Mouse (Mus musculus): ENCODE data around the gene Sgpp2. TPM values are rescaled to one million over a fixed set of nuclear protein-coding genes. Genes with fewer than 3 reads are reported as not detected.

Gene Sgpp2
- 2.3 and 2.6 TPM in 2 replicates for polyA plus RNA-seq (2014; fragmentation: Nextera tagmentation; extraction: Ambion mirVana)

DNA sequence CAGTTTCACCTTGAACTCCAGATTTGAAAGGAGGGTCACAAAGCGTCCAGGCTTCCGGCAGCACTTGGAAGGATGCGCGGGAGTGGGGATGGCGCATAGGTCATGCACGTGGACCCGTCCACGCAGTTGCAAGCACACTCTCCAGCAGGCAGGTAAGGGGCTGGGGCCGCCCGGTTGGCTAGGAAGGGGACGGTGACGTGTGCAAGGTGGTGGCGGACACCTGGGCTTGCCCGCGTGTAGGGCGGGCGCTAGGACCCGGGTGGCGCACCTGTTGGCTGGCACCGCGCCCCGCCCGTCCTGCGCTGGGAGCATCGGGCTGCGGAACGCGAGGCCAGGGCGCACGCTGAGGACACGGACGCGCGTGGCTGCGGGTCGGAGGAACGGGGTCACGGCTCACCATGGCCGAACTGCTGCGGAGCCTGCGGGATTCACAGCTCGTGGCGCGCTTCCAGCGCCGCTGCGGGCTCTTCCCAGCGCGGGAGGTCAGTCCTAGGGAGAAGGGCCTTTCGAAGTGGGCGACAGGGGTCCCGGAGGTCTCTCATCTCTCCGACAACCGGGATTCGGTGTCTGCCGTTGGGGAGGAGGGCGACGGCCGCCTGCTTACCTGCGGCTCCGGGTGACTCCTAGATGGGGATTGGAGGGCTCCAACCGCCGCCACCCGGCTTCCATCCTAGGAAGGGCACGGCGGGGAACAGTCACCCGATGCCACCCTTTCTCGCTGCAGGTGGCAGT, at the start of gene Sgpp2:
TSS of gene Sgpp2 (plus strand) at position 325 of the 732 bp plus-strand sequence.
- ATAC-seq (ENCODE audit: low read depth), result peak; percentile 78; the same call in 1 of the 2 replicates
- no peaks in the 10 kb centered on the region for H3K36me3 ChIP-seq (ENCODE audit: control insufficient read depth, insufficient read depth, low read length)
- H3K4me2 ChIP-seq (ENCODE audit: low read depth, low read length), result peak within 1 kb of the TSS; percentile 99
- H3K27ac ChIP-seq (replicated peaks; ENCODE audit: low read depth, low read length), result no peak within 1 kb of the TSS
- peaks cover 39% of the 10 kb centered on the region for H3K27me3 ChIP-seq (replicated peaks; ENCODE audit: control insufficient read depth, insufficient read depth, low read length)
- no peaks in the 10 kb centered on the region for H3K9me3 ChIP-seq (ENCODE audit: control insufficient read depth, low read length)
- peak within 1 kb of the TSS; percentile 60 for H3K4me3 ChIP-seq (ENCODE audit: low read depth, low read length)
- DNase-seq (ENCODE audit: low spot score), result no peak
- peaks cover 10% of the 10 kb centered on the region for H3K4me1 ChIP-seq (ENCODE audit: control insufficient read depth, insufficient read depth, low read length)
- WGBS, result under 1% methylated on average over 36 of the region's 68 CpGs
- peak within 1 kb of the TSS; percentile 55 for H3K9ac ChIP-seq (ENCODE audit: low read depth, low read length)

DNA sequence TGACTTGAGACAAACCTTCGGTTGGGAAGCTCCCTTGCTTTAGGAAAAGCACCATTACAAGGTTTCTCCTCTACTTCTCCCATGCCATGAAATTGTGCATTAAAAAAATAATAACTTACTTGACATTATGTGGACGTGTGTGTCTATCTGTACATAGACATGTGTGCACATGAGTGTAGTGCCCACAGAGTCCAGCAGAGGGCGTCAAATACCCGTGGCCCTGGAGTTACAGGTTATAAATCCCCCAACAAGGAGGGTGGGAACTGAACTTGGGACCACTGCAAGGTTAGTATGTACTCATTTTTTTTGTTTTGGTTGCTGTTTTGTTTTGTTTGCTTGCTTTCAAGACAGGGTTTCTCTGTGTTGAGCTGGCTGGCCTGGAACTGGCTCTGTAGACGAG, 42.6 kb upstream of the Sgpp2 start:
- H3K4me2 ChIP-seq (ENCODE audit: low read depth, low read length), result no peak overlapping the region
- H3K27ac ChIP-seq (replicated peaks; ENCODE audit: low read depth, low read length), result no peak overlapping the region
- no peaks in the 10 kb centered on the region for H3K27me3 ChIP-seq (replicated peaks; ENCODE audit: control insufficient read depth, insufficient read depth, low read length)
- no peaks in the 10 kb centered on the region; the same call in 1 of the 2 replicates for H3K4me1 ChIP-seq (ENCODE audit: control insufficient read depth, insufficient read depth, low read length)
- DNase-seq (ENCODE audit: low spot score) (no peak), ATAC-seq (ENCODE audit: low read depth) (no peak)
- no peaks in the 10 kb centered on the region for H3K36me3 ChIP-seq (ENCODE audit: control insufficient read depth, insufficient read depth, low read length)
- H3K9me3 ChIP-seq (ENCODE audit: control insufficient read depth, low read length), result peaks cover 4% of the 10 kb centered on the region; the same call in 1 of the 2 replicates
- WGBS, result 61% methylated on average over 5 of the region's 5 CpGs
- no peak overlapping the region for H3K9ac ChIP-seq (ENCODE audit: low read depth, low read length)
- no peak overlapping the region for H3K4me3 ChIP-seq (ENCODE audit: low read depth, low read length)

DNA sequence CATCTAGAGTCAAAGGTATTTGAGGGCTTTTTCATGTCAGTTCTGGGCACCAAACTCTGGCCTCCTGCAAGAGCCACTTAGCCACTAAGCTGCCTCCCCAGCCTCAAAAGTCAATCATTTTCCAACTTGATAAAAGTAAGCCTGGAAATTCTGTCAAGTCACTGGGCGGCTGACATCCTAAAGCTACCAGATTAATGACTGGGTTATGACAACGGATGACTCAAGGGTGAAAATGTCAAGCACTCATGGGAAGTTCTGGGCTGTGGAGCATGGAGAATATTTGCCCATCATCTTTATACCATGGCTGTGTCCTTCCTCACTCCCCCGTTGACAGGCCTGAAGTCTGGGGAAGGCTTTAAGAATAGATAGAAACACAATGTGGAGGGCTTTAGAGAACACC, 37.2 kb upstream of the Sgpp2 start:
- Histone ChIP-seq H3K9me3 (ENCODE audit: control insufficient read depth, low read length) (no peaks in the 10 kb centered on the region), H3K36me3 (ENCODE audit: control insufficient read depth, insufficient read depth, low read length) (no peaks in the 10 kb centered on the region), H3K27ac (replicated peaks; ENCODE audit: low read depth, low read length) (no peak overlapping the region), H3K9ac (ENCODE audit: low read depth, low read length) (no peak overlapping the region), H3K27me3 (replicated peaks; ENCODE audit: control insufficient read depth, insufficient read depth, low read length) (no peaks in the 10 kb centered on the region), H3K4me1 (ENCODE audit: control insufficient read depth, insufficient read depth, low read length) (peaks cover 4% of the 10 kb centered on the region; the same call in 1 of the 2 replicates), H3K4me3 (ENCODE audit: low read depth, low read length) (no peak overlapping the region), H3K4me2 (ENCODE audit: low read depth, low read length) (no peak overlapping the region)
- DNase-seq (ENCODE audit: low spot score) (no peak), ATAC-seq (ENCODE audit: low read depth) (no peak)
- WGBS, result 75% methylated on average over 3 of the region's 3 CpGs

DNA sequence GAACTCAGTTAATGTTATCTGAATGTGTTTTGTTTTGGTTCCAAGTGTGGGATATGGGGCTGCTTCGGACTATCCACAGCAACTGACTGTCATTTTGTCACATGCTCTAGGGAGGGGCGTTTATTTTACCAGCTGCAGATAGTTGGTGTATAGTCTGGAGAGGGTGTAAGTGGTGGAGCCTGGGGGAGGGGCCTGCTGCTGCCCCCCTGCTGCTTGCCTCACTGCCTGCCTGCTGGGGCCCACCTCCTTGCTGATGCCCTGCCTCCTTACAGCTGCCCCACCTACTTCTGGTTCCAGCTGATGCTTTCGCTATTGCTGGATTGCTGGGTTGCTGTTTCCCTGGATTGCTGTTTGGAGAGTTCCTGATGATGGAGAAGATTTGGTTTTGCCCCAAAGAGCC, 31.0 kb upstream of the Sgpp2 start:
- Histone ChIP-seq H3K9me3 (ENCODE audit: control insufficient read depth, low read length) (no peaks in the 10 kb centered on the region), H3K4me3 (ENCODE audit: low read depth, low read length) (no peak overlapping the region), H3K9ac (ENCODE audit: low read depth, low read length) (no peak overlapping the region), H3K4me1 (ENCODE audit: control insufficient read depth, insufficient read depth, low read length) (no peaks in the 10 kb centered on the region), H3K27ac (replicated peaks; ENCODE audit: low read depth, low read length) (no peak overlapping the region), H3K36me3 (ENCODE audit: control insufficient read depth, insufficient read depth, low read length) (no peaks in the 10 kb centered on the region), H3K4me2 (ENCODE audit: low read depth, low read length) (no peak overlapping the region), H3K27me3 (replicated peaks; ENCODE audit: control insufficient read depth, insufficient read depth, low read length) (no peaks in the 10 kb centered on the region)
- WGBS, result 18% methylated on average over 3 of the region's 3 CpGs
- ATAC-seq (ENCODE audit: low read depth), result no peak
- no peak for DNase-seq (ENCODE audit: low spot score)

DNA sequence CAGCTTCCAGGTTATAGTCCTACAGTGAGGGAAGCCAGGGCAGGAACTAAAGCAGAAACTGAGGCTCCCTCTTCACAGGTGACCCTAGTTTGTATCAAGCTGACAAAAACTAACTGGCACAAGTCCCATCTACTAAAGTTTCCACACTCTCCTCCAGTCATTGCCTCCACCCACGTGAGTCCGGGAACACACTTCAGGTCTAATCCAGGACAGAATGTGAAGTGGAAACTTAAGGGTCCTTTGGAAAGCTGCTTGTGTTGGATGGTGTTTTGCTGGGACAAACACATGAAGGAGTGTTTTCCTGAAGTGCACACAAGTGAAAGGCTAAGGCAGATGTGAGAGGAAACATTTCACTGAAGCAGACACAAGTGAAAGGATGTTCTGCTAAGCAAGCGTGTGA, 17.7 kb upstream of the Sgpp2 start:
- no peaks in the 10 kb centered on the region for H3K36me3 ChIP-seq (ENCODE audit: control insufficient read depth, insufficient read depth, low read length)
- DNase-seq (ENCODE audit: low spot score), result no peak
- WGBS, result 80% methylated on average over 3 of the region's 3 CpGs
- ATAC-seq (ENCODE audit: low read depth), result no peak
- no peaks in the 10 kb centered on the region for H3K4me1 ChIP-seq (ENCODE audit: control insufficient read depth, insufficient read depth, low read length)
- H3K9me3 ChIP-seq (ENCODE audit: control insufficient read depth, low read length), result no peaks in the 10 kb centered on the region
- H3K4me3 ChIP-seq (ENCODE audit: low read depth, low read length), result no peak overlapping the region
- no peak overlapping the region for H3K27ac ChIP-seq (replicated peaks; ENCODE audit: low read depth, low read length)
- no peaks in the 10 kb centered on the region for H3K27me3 ChIP-seq (replicated peaks; ENCODE audit: control insufficient read depth, insufficient read depth, low read length)
- no peak overlapping the region for H3K4me2 ChIP-seq (ENCODE audit: low read depth, low read length)
- H3K9ac ChIP-seq (ENCODE audit: low read depth, low read length), result no peak overlapping the region

DNA sequence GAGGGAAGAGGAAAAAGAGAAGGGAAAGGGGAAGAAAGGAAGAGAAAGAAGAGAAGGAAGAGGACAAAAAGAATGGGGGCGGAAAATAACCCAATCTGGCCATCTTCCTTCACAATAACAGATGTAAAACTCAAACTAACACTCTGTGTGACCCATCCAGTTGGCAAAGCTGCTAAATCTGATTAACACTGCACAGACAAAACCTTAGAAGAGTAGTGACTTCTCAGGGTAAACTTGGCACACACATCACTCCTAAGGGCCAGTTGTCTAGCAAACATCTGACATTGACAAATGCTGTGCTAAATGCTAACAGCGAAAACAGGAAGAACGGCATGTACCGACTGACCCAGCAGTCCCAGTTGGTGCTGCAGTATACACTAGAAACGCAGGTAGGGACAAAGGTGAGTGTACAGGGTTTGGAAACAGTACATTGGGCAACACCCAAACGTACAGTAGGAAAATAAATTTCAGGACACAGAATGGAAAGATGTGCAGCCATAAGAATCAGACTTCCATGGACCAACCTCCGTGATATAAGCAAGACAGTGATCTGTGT, 10.4 kb upstream of the Sgpp2 start:
- WGBS, result 73% methylated on average over 7 of the region's 7 CpGs

DNA sequence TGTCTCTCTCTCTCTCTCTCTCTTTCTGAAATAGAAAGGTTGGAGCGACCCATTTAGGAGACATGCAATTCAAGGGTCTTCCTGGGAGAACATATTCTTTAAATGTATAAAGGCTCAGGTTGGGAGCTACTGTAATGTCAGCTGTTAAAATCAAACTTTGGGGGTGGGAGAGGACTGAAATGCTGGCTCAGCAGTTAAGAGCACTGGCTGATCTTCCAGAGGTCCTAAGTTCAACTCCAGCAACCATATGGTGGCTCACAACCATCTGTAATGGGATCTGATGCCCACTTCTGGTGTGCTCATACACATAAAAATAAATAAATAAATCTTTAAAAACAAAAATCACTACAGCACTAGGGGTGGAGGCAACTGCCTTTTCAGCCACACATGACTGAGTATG, 1.5 kb upstream of the Sgpp2 start:
- H3K27ac ChIP-seq (replicated peaks; ENCODE audit: low read depth, low read length), result no peak overlapping the region
- peaks cover 39% of the 10 kb centered on the region for H3K27me3 ChIP-seq (replicated peaks; ENCODE audit: control insufficient read depth, insufficient read depth, low read length)
- WGBS, result 81% methylated on average over 1 of the region's 1 CpGs
- H3K4me2 ChIP-seq (ENCODE audit: low read depth, low read length), result no peak overlapping the region
- no peak for ATAC-seq (ENCODE audit: low read depth)
- H3K9me3 ChIP-seq (ENCODE audit: control insufficient read depth, low read length), result no peaks in the 10 kb centered on the region
- H3K4me3 ChIP-seq (ENCODE audit: low read depth, low read length), result no peak overlapping the region
- no peak for DNase-seq (ENCODE audit: low spot score)
- H3K36me3 ChIP-seq (ENCODE audit: control insufficient read depth, insufficient read depth, low read length), result no peaks in the 10 kb centered on the region
- H3K4me1 ChIP-seq (ENCODE audit: control insufficient read depth, insufficient read depth, low read length), result peaks cover 10% of the 10 kb centered on the region
- H3K9ac ChIP-seq (ENCODE audit: low read depth, low read length), result no peak overlapping the region

More for the DNA sequence above, 10.4 kb upstream of the Sgpp2 start:
- Histone ChIP-seq H3K36me3 (ENCODE audit: control insufficient read depth, insufficient read depth, low read length) (no peaks in the 10 kb centered on the region), H3K27ac (replicated peaks; ENCODE audit: low read depth, low read length) (no peak overlapping the region), H3K4me2 (ENCODE audit: low read depth, low read length) (no peak overlapping the region), H3K9ac (ENCODE audit: low read depth, low read length) (no peak overlapping the region), H3K4me1 (ENCODE audit: control insufficient read depth, insufficient read depth, low read length) (no peaks in the 10 kb centered on the region), H3K27me3 (replicated peaks; ENCODE audit: control insufficient read depth, insufficient read depth, low read length) (peaks cover 3% of the 10 kb centered on the region; the same call in 1 of the 2 replicates), H3K9me3 (ENCODE audit: control insufficient read depth, low read length) (no peaks in the 10 kb centered on the region), H3K4me3 (ENCODE audit: low read depth, low read length) (no peak overlapping the region)
- DNase-seq (ENCODE audit: low spot score), result no peak
- ATAC-seq (ENCODE audit: low read depth), result no peak

DNA sequence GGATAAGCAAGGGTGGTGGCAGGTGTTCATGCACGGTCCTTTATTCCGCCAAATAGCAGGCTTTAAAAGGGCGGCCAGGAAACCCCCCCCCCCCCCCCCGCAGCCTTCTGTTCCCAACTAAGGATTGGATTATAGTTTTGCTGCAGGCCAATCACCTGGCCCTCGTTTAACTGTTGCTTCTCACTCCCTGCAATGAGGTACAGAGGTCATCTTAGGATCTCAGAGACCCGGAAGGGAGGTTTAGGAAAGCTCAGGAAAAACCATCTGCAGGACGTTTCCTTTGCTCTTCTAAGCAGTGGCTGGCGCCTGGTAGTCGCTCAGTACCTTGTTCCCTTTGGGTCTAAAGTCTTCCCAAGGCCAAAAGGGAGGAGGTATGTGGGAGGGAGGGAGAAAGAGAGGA, 865 bp upstream of the Sgpp2 start:
- H3K4me3 ChIP-seq (ENCODE audit: low read depth, low read length), result no peak overlapping the region
- no peaks in the 10 kb centered on the region for H3K36me3 ChIP-seq (ENCODE audit: control insufficient read depth, insufficient read depth, low read length)
- H3K27ac ChIP-seq (replicated peaks; ENCODE audit: low read depth, low read length), result no peak overlapping the region
- peaks cover 39% of the 10 kb centered on the region for H3K27me3 ChIP-seq (replicated peaks; ENCODE audit: control insufficient read depth, insufficient read depth, low read length)
- ATAC-seq (ENCODE audit: low read depth), result no peak
- no peak overlapping the region for H3K9ac ChIP-seq (ENCODE audit: low read depth, low read length)
- no peaks in the 10 kb centered on the region for H3K9me3 ChIP-seq (ENCODE audit: control insufficient read depth, low read length)
- 4% methylated on average over 8 of the region's 9 CpGs for WGBS
- DNase-seq (ENCODE audit: low spot score), result no peak
- peaks cover 10% of the 10 kb centered on the region for H3K4me1 ChIP-seq (ENCODE audit: control insufficient read depth, insufficient read depth, low read length)
- peak overlapping the region; percentile 99; the same call in 1 of the 2 replicates for H3K4me2 ChIP-seq (ENCODE audit: low read depth, low read length)

Measured in embryonic facial prominence, embryonic 14.5 days (tissue).